Mouse (Mus musculus): ENCODE results near the gene Gstm4. TPM values are rescaled to one million over a fixed set of nuclear protein-coding genes. Genes with fewer than 3 reads are reported as not detected.

Gstm4 gene
- polyA plus RNA-seq, 1 experiment from 2014 or later, result 13.4 TPM

Other genes with a start within 250 kb of the Gstm4 start
- 0.23 TPM in 1 of 2 replicates, not detected in the other for gene Eps8l3, start 167.7 kb downstream of the Gstm4 start, polyA plus RNA-seq (2016; fragmentation: Nextera tagmentation; extraction: Ambion mirVana)
- gene Gstm5, start 149.1 kb downstream of the Gstm4 start, polyA plus RNA-seq (2016; fragmentation: Nextera tagmentation; extraction: Ambion mirVana), result 118 and 119 TPM in 2 replicates
- gene Gstm7, start 113.1 kb downstream of the Gstm4 start, polyA plus RNA-seq (2016; fragmentation: Nextera tagmentation; extraction: Ambion mirVana), result 15.1 and 16.5 TPM in 2 replicates
- 9.8 TPM in 2 replicates for gene Gstm6, start 101.1 kb downstream of the Gstm4 start, polyA plus RNA-seq (2016; fragmentation: Nextera tagmentation; extraction: Ambion mirVana)
- gene Gstm3, start 75.6 kb downstream of the Gstm4 start, polyA plus RNA-seq (2016; fragmentation: Nextera tagmentation; extraction: Ambion mirVana), result not detected in 2 replicates
- 39.4 and 39.9 TPM in 2 replicates for gene Gstm2, start 58.4 kb downstream of the Gstm4 start, polyA plus RNA-seq (2016; fragmentation: Nextera tagmentation; extraction: Ambion mirVana)
- 28.2 and 35.6 TPM in 2 replicates for gene Gstm1, start 26.9 kb downstream of the Gstm4 start, polyA plus RNA-seq (2016; fragmentation: Nextera tagmentation; extraction: Ambion mirVana)
- 40.0 and 41.6 TPM in 2 replicates for gene Ampd2, start 41.8 kb upstream of the Gstm4 start, polyA plus RNA-seq (2016; fragmentation: Nextera tagmentation; extraction: Ambion mirVana)
- gene Gnat2, start 47.9 kb upstream of the Gstm4 start, polyA plus RNA-seq (2016; fragmentation: Nextera tagmentation; extraction: Ambion mirVana), result 0.54 and 0.98 TPM in 2 replicates
- gene Gnai3, start 101.3 kb upstream of the Gstm4 start, polyA plus RNA-seq (2016; fragmentation: Nextera tagmentation; extraction: Ambion mirVana), result 94.9 and 97.0 TPM in 2 replicates
- gene Gpr61, start 110.0 kb upstream of the Gstm4 start, polyA plus RNA-seq (2016; fragmentation: Nextera tagmentation; extraction: Ambion mirVana), result 0.19 and 0.27 TPM in 2 replicates
- gene Amigo1, start 141.4 kb upstream of the Gstm4 start, polyA plus RNA-seq (2016; fragmentation: Nextera tagmentation; extraction: Ambion mirVana), result 4.5 and 5.0 TPM in 2 replicates
- gene Cyb561d1, start 156.3 kb upstream of the Gstm4 start, polyA plus RNA-seq (2016; fragmentation: Nextera tagmentation; extraction: Ambion mirVana), result 3.4 and 3.7 TPM in 2 replicates
- 8.9 and 9.1 TPM in 2 replicates for gene Atxn7l2, start 166.0 kb upstream of the Gstm4 start, polyA plus RNA-seq (2016; fragmentation: Nextera tagmentation; extraction: Ambion mirVana)
- 3.2 and 3.3 TPM in 2 replicates for gene Sypl2, start 181.8 kb upstream of the Gstm4 start, polyA plus RNA-seq (2016; fragmentation: Nextera tagmentation; extraction: Ambion mirVana)
- gene Psma5, start 212.0 kb upstream of the Gstm4 start, polyA plus RNA-seq (2016; fragmentation: Nextera tagmentation; extraction: Ambion mirVana), result 193 and 194 TPM in 2 replicates
- 31.9 and 32.4 TPM in 2 replicates for gene Sort1, start 239.2 kb upstream of the Gstm4 start, polyA plus RNA-seq (2016; fragmentation: Nextera tagmentation; extraction: Ambion mirVana)

Measured in heart, embryonic 12.5 days (tissue).